Mouse (Mus musculus) megakaryocyte, embryonic 14.5 days (primary cell): ENCODE measurements around the gene Lonp2.

Source experiments
- FLI1 ChIP-seq: IDR thresholded peaks from 2 replicates; pipeline ENCODE4 v1.6.1; 2012; ENCODE audit warnings: low read length, inconsistent platforms, mixed read lengths
- GATA1 ChIP-seq: IDR thresholded peaks from 3 replicates; pipeline ENCODE4 v1.6.1; 2012; ENCODE audit warnings: mixed read lengths, low read length, inconsistent platforms, borderline replicate concordance

DNA sequence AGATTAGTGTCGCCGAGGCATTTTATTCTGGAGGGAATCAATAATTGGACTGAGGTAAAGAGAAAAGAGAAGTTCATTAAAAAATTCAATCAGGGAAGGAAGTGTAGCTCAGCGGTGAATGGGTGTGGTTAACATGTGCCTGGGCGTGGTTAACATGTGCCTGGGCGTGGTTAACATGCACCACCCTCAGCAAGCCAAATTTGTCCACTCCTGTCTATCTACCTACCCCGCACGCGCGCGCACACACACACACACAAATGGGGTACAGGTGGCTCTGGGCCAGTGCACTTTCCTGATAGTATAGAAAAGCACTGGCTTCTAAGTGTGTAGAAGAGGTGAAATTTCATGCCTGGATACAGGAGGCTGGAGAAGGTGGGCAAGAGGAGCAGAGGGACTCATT, 141.3 kb downstream of the Lonp2 start:
- TF ChIP-seq GATA1 (no peak), FLI1 (no peak)
